Mouse (Mus musculus): ENCODE measurements around the gene Timm13. TPM values are rescaled to one million over a fixed set of nuclear protein-coding genes. Genes with fewer than 3 reads are reported as not detected.

The Timm13 gene
- polyA plus RNA-seq, 1 experiment = 310 TPM

- Histone ChIP-seq H3K4me3 (ENCODE audit: control insufficient read depth, insufficient read depth, low read length) (no peak overlapping the region), H3K36me3 (ENCODE audit: control insufficient read depth, insufficient read depth, low read length) (no peaks in the 10 kb centered on the region), H3K4me1 (replicated peaks; ENCODE audit: control insufficient read depth, insufficient read depth, low read length) (no peaks in the 10 kb centered on the region), H3K27me3 (ENCODE audit: control insufficient read depth, insufficient read depth, low read length) (no peaks in the 10 kb centered on the region), H3K27ac (ENCODE audit: control insufficient read depth, insufficient read depth, low read length) (no peak overlapping the region)
- TF ChIP-seq POLR2A (IDR thresholded peaks at IDR 0.05; ENCODE audit: control insufficient read depth, extremely low read depth, insufficient read depth, low read length, poor library complexity) (no peak), CTCF (IDR thresholded peaks at IDR 0.05; ENCODE audit: borderline replicate concordance, control insufficient read depth, extremely low read depth, insufficient read depth, low read length, poor library complexity) (no peak)
- 98% methylated on average over 5 of the region's 5 CpGs for WGBS
- no peak for DNase-seq
These were observed 38.5 kb downstream of the Timm13 start for GRCm38 (mm10) chr10:80862305-80862704.

DNA sequence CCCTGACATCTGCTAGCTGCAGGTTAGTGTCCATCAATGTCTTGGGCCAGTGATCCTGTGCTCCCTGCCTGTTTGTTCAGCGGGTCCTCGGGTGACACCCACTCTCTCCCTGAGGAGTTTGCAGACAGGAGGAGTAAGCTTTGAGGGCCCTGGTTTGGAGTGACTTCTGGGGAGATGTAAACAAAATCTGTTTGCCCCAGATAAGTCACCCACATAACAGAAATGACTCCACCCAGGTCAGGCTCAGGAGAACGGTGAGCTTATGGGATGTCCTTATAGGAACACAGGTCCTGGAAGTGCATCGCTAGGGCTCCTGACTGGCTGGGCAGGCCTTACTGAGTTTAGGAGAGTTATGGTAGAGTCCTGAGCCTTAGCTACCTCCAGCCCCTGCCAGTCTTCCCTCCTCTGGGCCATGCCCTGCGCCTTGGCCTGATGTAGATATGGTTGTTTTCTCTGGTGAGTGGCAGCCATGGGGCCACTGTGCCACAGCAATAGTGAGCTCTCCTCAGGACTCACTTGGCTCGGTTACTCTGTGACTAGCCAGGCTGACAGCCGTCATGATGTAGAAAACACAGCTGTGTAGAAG lies 42.3 kb downstream of the Timm13 start:
- H3K4me1 ChIP-seq (replicated peaks; ENCODE audit: control insufficient read depth, insufficient read depth, low read length) = peaks cover 20% of the 10 kb centered on the region
- no peak for DNase-seq
- WGBS = 96% methylated on average over 7 of the region's 7 CpGs
- no peaks in the 10 kb centered on the region for H3K36me3 ChIP-seq (ENCODE audit: control insufficient read depth, insufficient read depth, low read length)
- no peaks in the 10 kb centered on the region for H3K27me3 ChIP-seq (ENCODE audit: control insufficient read depth, insufficient read depth, low read length)
- no peak overlapping the region for H3K4me3 ChIP-seq (ENCODE audit: control insufficient read depth, insufficient read depth, low read length)
- H3K27ac ChIP-seq (ENCODE audit: control insufficient read depth, insufficient read depth, low read length) = no peak overlapping the region
- TF ChIP-seq POLR2A (IDR thresholded peaks at IDR 0.05; ENCODE audit: control insufficient read depth, extremely low read depth, insufficient read depth, low read length, poor library complexity) = no peak
- TF ChIP-seq CTCF (IDR thresholded peaks at IDR 0.05; ENCODE audit: borderline replicate concordance, control insufficient read depth, extremely low read depth, insufficient read depth, low read length, poor library complexity) = no peak

DNA sequence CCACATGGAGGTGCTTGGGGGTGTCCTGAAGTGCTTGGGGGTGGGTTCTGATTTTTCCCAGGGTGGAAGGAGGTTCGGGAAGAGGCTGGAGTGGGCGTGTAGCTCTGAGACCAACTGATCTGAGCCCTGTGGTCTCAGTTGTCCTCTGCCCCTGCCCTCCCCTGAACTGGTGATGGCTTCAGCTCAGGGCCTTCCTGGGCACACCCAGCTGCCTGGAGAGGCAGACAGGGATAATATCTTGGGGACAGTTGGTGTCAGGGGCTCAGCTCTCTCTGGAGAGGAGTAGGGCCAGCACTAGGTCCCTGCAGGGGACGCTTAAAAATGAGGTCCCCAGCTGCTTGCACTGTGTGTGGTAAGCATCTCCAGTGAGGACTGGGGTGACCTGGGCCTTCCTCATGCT lies 42.9 kb downstream of the Timm13 start:
- no peak for DNase-seq
- TF ChIP-seq POLR2A (IDR thresholded peaks at IDR 0.05; ENCODE audit: control insufficient read depth, extremely low read depth, insufficient read depth, low read length, poor library complexity) (no peak), CTCF (IDR thresholded peaks at IDR 0.05; ENCODE audit: borderline replicate concordance, control insufficient read depth, extremely low read depth, insufficient read depth, low read length, poor library complexity) (no peak)
- WGBS = 90% methylated on average over 3 of the region's 3 CpGs
- Histone ChIP-seq H3K27me3 (ENCODE audit: control insufficient read depth, insufficient read depth, low read length) (no peaks in the 10 kb centered on the region), H3K4me3 (ENCODE audit: control insufficient read depth, insufficient read depth, low read length) (no peak overlapping the region), H3K36me3 (ENCODE audit: control insufficient read depth, insufficient read depth, low read length) (no peaks in the 10 kb centered on the region), H3K27ac (ENCODE audit: control insufficient read depth, insufficient read depth, low read length) (no peak overlapping the region), H3K4me1 (replicated peaks; ENCODE audit: control insufficient read depth, insufficient read depth, low read length) (peaks cover 20% of the 10 kb centered on the region)

GRCm38 (mm10) chr10:80857386-80857785 lies 43.4 kb downstream of the Timm13 start:
- Histone ChIP-seq H3K4me1 (replicated peaks; ENCODE audit: control insufficient read depth, insufficient read depth, low read length) (peaks cover 20% of the 10 kb centered on the region), H3K4me3 (ENCODE audit: control insufficient read depth, insufficient read depth, low read length) (no peak overlapping the region), H3K27ac (ENCODE audit: control insufficient read depth, insufficient read depth, low read length) (no peak overlapping the region), H3K36me3 (ENCODE audit: control insufficient read depth, insufficient read depth, low read length) (no peaks in the 10 kb centered on the region), H3K27me3 (ENCODE audit: control insufficient read depth, insufficient read depth, low read length) (no peaks in the 10 kb centered on the region)
- no peak for TF ChIP-seq CTCF (IDR thresholded peaks at IDR 0.05; ENCODE audit: borderline replicate concordance, control insufficient read depth, extremely low read depth, insufficient read depth, low read length, poor library complexity)
- TF ChIP-seq POLR2A (IDR thresholded peaks at IDR 0.05; ENCODE audit: control insufficient read depth, extremely low read depth, insufficient read depth, low read length, poor library complexity) = no peak
- no peak for DNase-seq
- WGBS = 62% methylated on average over 8 of the region's 8 CpGs

DNA sequence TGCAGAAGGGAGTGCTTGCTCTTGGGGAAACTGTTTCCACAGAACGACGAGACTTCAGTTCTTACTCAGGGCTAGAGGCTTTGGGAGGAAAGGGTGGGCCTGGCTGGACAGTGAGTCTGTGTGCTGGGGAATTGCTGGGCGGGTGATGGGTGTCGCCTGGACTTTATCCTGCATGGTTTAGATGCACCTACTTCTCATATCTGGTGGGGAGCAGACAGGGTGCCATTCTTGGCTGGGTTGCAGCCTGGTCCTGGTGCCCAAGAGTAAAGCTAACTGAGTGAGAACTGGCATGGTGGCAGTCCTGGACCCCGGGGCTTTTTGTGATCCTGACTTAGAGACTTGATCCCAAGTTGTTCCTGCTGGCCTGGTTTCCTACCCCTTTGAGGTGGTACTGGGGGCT lies 43.9 kb downstream of the Timm13 start:
- Histone ChIP-seq H3K4me1 (replicated peaks; ENCODE audit: control insufficient read depth, insufficient read depth, low read length) (peaks cover 20% of the 10 kb centered on the region), H3K27ac (ENCODE audit: control insufficient read depth, insufficient read depth, low read length) (no peak overlapping the region), H3K4me3 (ENCODE audit: control insufficient read depth, insufficient read depth, low read length) (no peak overlapping the region), H3K36me3 (ENCODE audit: control insufficient read depth, insufficient read depth, low read length) (no peaks in the 10 kb centered on the region), H3K27me3 (ENCODE audit: control insufficient read depth, insufficient read depth, low read length) (no peaks in the 10 kb centered on the region)
- DNase-seq = no peak
- 84% methylated on average over 5 of the region's 5 CpGs for WGBS
- TF ChIP-seq CTCF (IDR thresholded peaks at IDR 0.05; ENCODE audit: borderline replicate concordance, control insufficient read depth, extremely low read depth, insufficient read depth, low read length, poor library complexity) = no peak
- TF ChIP-seq POLR2A (IDR thresholded peaks at IDR 0.05; ENCODE audit: control insufficient read depth, extremely low read depth, insufficient read depth, low read length, poor library complexity) = no peak

DNA sequence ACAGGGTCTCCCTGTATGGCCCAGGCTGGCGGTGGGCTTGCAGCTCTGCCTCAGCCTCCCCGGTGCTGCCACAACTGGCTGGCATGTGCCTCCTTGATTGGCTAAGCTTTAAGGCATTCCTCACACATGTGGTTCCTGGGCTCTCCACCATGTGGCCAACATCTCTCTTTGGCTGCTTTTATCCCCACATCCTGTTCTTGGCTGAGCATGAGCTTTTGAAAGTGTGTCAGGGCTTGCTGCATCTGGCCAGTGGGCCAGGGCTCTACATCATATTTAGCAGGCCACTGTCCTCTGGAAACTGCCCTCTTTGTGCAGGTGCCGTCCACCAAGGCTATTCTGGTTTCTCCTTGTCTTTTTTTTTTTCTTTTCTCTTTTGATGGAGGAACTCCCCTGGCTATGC lies 44.5 kb downstream of the Timm13 start:
- no peaks in the 10 kb centered on the region for H3K36me3 ChIP-seq (ENCODE audit: control insufficient read depth, insufficient read depth, low read length)
- WGBS = 25% methylated on average over 3 of the region's 3 CpGs
- no peaks in the 10 kb centered on the region for H3K27me3 ChIP-seq (ENCODE audit: control insufficient read depth, insufficient read depth, low read length)
- H3K4me3 ChIP-seq (ENCODE audit: control insufficient read depth, insufficient read depth, low read length) = no peak overlapping the region
- peaks cover 20% of the 10 kb centered on the region for H3K4me1 ChIP-seq (replicated peaks; ENCODE audit: control insufficient read depth, insufficient read depth, low read length)
- DNase-seq = no peak
- TF ChIP-seq POLR2A (IDR thresholded peaks at IDR 0.05; ENCODE audit: control insufficient read depth, extremely low read depth, insufficient read depth, low read length, poor library complexity) (no peak), CTCF (IDR thresholded peaks at IDR 0.05; ENCODE audit: borderline replicate concordance, control insufficient read depth, extremely low read depth, insufficient read depth, low read length, poor library complexity) (no peak)
- no peak overlapping the region for H3K27ac ChIP-seq (ENCODE audit: control insufficient read depth, insufficient read depth, low read length)

DNA sequence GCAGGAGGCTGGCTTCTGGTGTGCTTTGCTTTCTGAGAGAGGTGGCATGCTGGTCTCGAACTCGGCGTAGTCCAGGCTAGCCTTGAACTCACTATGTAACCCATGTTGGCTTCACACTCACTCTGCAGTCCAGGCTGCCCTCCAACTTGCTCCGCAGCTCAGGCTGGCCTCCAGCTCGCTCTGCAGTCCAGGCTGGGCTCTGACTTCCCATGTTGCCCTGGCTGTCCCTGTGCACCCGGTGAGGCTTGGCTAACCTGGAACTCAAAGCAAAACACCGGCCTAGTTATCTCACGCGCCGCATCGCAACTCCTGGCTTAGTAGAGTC lies 45.1 kb downstream of the Timm13 start:
- H3K27ac ChIP-seq (ENCODE audit: control insufficient read depth, insufficient read depth, low read length) = no peak overlapping the region
- DNase-seq = no peak
- no peaks in the 10 kb centered on the region for H3K36me3 ChIP-seq (ENCODE audit: control insufficient read depth, insufficient read depth, low read length)
- 37% methylated on average over 11 of the region's 11 CpGs for WGBS
- no peaks in the 10 kb centered on the region for H3K27me3 ChIP-seq (ENCODE audit: control insufficient read depth, insufficient read depth, low read length)
- H3K4me3 ChIP-seq (ENCODE audit: control insufficient read depth, insufficient read depth, low read length) = peak overlapping the region; percentile 74
- H3K4me1 ChIP-seq (replicated peaks; ENCODE audit: control insufficient read depth, insufficient read depth, low read length) = peaks cover 20% of the 10 kb centered on the region
- TF ChIP-seq POLR2A (IDR thresholded peaks at IDR 0.05; ENCODE audit: control insufficient read depth, extremely low read depth, insufficient read depth, low read length, poor library complexity) (no peak), CTCF (IDR thresholded peaks at IDR 0.05; ENCODE audit: borderline replicate concordance, control insufficient read depth, extremely low read depth, insufficient read depth, low read length, poor library complexity) (no peak)
